Mouse (Mus musculus) lung, adult 2 months (tissue): Measurements from ENCODE around the gene Emc8. TPM values are rescaled to one million over a fixed set of nuclear protein-coding genes. Genes with fewer than 3 reads are reported as not detected.

Experiments
- DNase-seq: peaks from one replicate; pipeline ENCODE4 v3.0.0; 2022
- H3K4me1 ChIP-seq: fragments of 200-500 bp; 2 replicates; pipeline ENCODE4 v1.6.1; 2011; ENCODE audit warnings: low read length; ENCODE audit not compliant: control insufficient read depth, insufficient read depth
- H3K4me3 ChIP-seq: fragments of 200-500 bp; replicated peaks from 2 replicates; pipeline ENCODE3; 2011; ENCODE audit warnings: low read depth, mild to moderate bottlenecking, control low read depth, low read length; ENCODE audit errors: extremely low read depth
- CTCF ChIP-seq: fragments of 200-500 bp; IDR thresholded peaks from 2 replicates; pipeline ENCODE4 v1.5.1; 2011; ENCODE audit warnings: mild to moderate bottlenecking, low read length, control low read depth; ENCODE audit not compliant: insufficient read depth
- POLR2A ChIP-seq: fragments of 200-500 bp; IDR thresholded peaks from 2 replicates; pipeline ENCODE4 v1.6.1; 2011; ENCODE audit warnings: low read depth, mild to moderate bottlenecking, control low read depth, low read length, borderline replicate concordance; ENCODE audit errors: extremely low read depth
- WGBS: fragments of 180-500 bp; shearing (Covaris S2); methylation state at CpG from one replicate; pipeline ENCODE4 v1.1.7; 2018; 5-methylcytosine and 5-hydroxymethylcytosine counted together
- polyA plus RNA-seq: library from polyadenylated mRNA; depleted of rRNA; stranded (reverse); fragments of >200 nt; gene quantifications from 2 replicates; pipeline ENCODE4 v1.2.3, GENCODE M21; 2012

Gene Emc8
- polyA plus RNA-seq, 1 experiment, result 56.8 TPM

DNA sequence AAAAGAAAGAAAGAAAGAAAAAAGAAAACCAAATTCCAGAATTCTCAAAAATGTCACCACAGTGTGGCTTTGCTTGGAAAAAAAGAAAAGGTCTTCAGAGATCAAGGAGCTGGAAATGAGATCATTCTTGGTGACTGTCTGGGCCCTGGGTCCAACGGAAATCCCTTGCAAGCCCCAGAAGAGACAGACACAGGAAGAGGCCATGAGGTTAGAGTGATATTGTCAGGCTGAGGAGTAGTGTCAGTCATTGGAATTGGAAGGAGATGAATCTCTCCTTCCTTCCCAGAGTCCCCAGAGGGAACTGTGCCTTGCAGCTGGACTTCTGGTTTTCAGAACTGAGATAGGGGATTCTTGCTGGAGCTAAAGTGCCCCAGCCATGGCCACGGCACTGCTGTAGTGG is 31.2 kb upstream of the Emc8 start:
- TF ChIP-seq CTCF, result no peak
- no peak for TF ChIP-seq POLR2A

DNA sequence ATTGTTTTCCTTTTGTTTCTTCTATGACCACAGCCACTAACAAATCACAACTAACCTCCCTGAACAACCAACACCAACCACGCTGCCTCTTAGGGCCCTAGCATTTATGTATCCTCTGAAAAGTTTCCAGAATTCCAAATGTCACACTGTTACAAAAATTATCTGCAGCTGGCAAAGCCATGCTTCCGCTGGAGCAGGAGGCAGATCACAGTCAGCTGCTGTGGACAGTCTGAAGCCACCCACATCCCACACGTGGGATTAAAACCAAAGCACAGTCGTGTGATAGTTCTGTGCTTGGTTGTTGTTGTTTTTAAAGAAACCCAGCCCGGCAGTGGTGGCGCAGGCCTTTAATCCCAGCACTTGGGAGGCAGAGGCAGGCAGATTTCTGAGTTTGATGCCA is 30.7 kb upstream of the Emc8 start:
- WGBS, result 66% methylated on average over 6 of the region's 6 CpGs
- Histone ChIP-seq H3K4me1 (peaks cover 10% of the 10 kb centered on the region), H3K4me3 (no peak overlapping the region)
- DNase-seq, result no peak
- TF ChIP-seq CTCF (no peak), POLR2A (no peak)

More for the DNA sequence above, 31.2 kb upstream of the Emc8 start:
- DNase-seq, result no peak
- H3K4me3 ChIP-seq, result no peak overlapping the region
- H3K4me1 ChIP-seq, result peaks cover 10% of the 10 kb centered on the region
- WGBS, result 34% methylated on average over 2 of the region's 2 CpGs

DNA sequence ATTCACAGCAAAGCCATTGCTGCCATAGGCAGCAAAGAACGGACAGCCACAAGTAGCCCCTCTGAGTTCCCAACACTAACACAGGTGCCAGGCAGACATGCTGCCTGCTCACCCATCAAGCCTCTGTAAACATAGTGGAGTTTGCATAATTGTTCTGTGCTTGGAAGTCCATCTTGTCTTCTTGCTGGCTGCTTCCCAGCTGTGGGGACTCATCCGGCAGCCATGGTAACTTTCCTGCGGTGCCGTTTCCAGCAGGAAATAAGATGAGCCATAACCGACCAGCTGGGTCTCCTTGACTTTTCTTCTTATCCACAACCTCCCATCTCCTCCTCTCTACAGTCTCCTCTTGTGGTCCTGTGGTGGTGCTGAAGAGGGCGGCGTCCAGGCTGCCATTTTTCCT is 30.1 kb upstream of the Emc8 start:
- Histone ChIP-seq H3K4me1 (peaks cover 10% of the 10 kb centered on the region), H3K4me3 (no peak overlapping the region)
- DNase-seq, result no peak
- 51% methylated on average over 7 of the region's 7 CpGs for WGBS
- TF ChIP-seq POLR2A (no peak), CTCF (no peak)

DNA sequence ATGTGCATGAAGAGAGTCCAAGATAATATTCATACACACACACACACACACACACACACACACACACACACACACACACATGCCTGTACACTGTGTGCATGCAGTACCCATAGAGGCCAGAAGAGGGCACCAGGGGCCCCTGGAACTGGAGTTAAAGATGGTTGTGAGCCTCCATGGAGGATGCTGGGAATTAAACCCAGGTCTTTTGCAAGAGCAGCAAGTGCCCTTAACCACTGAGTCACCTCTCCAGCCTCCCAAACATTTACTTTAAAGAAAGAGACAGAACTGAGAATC is 29.6 kb upstream of the Emc8 start:
- TF ChIP-seq POLR2A (no peak), CTCF (peak; percentile 18; the same call in 1 of the 2 replicates)
- no peak overlapping the region for H3K4me3 ChIP-seq
- H3K4me1 ChIP-seq, result peaks cover 10% of the 10 kb centered on the region
- DNase-seq, result no peak

DNA sequence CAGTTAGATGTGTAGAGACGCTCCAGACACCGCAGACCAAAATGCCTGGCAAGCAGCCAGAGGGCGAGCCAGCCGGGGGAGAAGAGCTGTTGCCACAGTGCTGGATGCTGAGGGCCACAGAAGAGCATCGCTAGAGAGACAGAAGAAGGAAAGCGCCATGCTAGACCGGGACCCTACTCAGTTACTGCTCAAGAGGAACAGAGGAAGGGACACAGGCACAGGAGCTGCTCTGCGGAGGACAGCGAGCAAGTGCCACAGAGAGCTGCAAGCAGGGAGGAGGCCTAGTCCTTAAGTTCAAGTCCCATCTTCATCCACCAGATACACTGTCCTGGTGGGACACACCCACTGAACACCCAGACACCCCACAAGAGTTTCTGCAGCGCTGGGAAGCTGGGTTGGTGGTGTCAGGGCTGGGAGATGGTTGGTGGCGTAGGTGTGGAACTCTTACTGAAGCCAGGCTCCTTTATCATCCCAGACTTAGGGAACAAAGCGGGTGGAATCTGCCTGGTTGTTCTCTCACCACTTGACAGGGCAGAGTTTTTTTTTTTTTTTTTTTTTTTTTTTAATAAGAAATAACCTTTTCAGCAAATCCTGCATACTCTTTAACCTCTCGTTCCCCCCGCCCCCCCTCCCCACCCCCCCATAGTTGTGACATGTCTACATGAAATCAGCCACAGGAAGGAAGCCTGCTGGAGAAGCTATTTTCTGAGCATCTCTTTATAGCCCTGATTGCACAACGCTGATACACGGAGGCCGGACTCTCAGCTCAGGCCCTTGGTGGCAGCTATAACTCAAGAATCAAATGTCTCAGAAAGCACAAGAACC is 29.0 kb upstream of the Emc8 start:
- TF ChIP-seq CTCF, result no peak
- H3K4me3 ChIP-seq, result no peak overlapping the region
- H3K4me1 ChIP-seq, result peaks cover 10% of the 10 kb centered on the region

DNA sequence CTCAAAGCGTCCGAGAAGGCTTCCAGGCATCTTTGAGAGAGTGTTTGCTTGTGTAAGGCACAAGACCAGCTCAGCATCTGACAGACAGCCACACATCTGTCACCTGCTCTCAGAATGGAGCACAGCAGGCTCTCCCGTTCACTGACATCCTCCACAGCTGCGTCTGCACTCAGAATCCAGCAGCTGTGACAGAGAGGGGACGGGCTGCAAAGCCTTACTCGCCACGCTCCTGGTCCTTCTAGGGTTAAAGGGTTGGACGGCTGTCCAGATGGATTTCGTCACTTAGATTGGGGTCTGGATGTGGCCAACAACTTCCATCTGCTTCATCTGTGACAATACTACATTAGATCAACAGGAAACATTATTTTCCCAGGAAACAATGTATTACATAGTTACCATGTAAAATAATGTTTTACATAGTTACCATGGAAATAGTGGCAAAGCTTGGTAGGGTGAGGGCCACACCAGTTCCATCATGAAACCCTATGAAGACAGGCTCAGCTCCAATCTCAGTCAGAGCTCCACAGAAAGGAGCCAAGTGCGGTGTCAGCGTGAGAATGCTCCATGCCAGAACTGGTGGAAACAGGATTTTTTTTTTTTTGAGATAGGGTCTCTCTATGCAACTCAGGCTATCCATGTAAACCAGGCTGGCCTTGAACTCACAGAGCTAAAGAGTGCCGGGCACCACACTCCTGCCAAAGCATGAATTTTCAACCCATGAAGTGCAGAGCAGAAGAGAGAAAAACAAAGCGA is 28.2 kb upstream of the Emc8 start:
- peaks cover 10% of the 10 kb centered on the region for H3K4me1 ChIP-seq
- 35% methylated on average over 13 of the region's 13 CpGs for WGBS
- no peak for TF ChIP-seq CTCF
- no peak for TF ChIP-seq POLR2A
- DNase-seq, result no peak
- H3K4me3 ChIP-seq, result no peak overlapping the region

More for the DNA sequence above, 29.0 kb upstream of the Emc8 start:
- DNase-seq, result no peak
- 46% methylated on average over 17 of the region's 17 CpGs for WGBS

DNA sequence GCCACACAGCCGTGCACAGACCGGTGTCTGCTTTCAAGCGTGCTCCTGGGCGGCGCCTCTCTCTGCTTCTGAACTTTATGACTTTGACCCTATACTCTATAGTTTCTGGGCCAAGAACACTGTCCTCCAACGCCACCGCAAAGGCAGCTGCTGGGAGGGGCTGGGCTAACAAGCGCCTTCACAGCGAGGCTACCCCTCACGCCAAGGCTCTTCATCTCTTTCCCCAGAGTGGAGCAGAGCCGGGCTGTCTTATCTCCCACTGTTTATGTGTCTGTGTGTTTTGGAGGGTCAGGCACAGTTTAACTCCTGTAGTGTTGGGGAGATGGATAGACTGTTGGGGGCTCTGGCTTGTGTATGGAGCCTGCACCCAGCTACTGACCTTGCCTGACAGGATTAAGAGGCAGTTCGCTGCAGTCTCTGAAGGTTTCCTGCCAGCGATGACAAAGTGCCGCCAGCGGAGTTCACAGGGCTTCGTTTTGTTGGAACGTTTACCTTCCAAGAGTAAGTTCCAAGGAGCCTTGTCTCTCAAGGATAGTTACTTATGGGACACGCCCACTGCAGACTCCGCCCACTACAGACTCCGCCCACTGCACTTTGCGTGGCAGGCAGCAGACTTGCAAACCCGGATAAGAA is 25.6 kb upstream of the Emc8 start:
- no peak for DNase-seq
- 26% methylated on average over 22 of the region's 22 CpGs for WGBS
- TF ChIP-seq CTCF (no peak), POLR2A (no peak)
- Histone ChIP-seq H3K4me1 (peaks cover 6% of the 10 kb centered on the region), H3K4me3 (no peak overlapping the region)

DNA sequence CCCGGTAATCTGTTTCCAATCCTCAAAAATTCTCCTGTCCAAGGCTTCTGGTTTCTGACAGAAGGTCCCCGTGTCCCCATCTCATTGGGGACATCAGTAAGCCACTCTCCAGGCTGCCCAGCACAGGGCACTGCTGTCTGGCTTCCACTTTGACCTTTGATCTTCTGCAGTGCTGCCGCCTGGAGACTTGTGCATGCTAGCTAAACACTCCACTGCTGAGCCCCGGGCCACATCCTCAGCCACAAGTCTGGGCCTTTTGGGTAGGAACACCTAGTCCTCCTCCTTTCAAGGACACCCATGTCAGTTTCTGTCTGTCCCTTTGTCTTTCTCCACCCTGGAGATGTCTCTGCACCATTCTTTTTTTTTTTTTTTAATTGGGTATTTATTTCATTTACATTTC is 24.6 kb upstream of the Emc8 start:
- 65% methylated on average over 4 of the region's 4 CpGs for WGBS

DNA sequence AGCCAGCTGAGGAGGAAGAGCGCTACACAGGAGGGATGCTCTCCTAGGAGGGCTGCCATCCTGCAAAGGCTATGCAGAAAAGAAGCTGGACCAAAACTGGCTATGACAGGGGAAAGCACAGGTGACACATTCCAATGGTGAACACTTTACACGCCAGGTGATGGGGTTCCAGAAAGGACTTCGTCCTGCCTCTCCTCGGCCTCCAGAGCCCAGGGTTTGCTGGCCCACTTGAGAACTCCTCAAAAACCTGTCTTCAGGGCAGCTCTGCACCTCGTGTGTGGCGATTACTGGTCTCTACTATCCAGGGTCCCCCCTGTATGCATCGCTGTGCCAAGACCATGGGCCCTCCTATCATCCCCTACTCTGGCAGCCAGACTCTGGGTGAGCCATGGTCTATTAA is 20.1 kb upstream of the Emc8 start:
- TF ChIP-seq CTCF, result no peak
- H3K4me3 ChIP-seq, result no peak overlapping the region
- no peak for DNase-seq
- no peaks in the 10 kb centered on the region for H3K4me1 ChIP-seq
- 83% methylated on average over 7 of the region's 7 CpGs for WGBS

More for the DNA sequence above, 24.6 kb upstream of the Emc8 start:
- no peak for DNase-seq
- peaks cover 6% of the 10 kb centered on the region for H3K4me1 ChIP-seq
- no peak for TF ChIP-seq POLR2A
- no peak for TF ChIP-seq CTCF
- no peak overlapping the region for H3K4me3 ChIP-seq

DNA sequence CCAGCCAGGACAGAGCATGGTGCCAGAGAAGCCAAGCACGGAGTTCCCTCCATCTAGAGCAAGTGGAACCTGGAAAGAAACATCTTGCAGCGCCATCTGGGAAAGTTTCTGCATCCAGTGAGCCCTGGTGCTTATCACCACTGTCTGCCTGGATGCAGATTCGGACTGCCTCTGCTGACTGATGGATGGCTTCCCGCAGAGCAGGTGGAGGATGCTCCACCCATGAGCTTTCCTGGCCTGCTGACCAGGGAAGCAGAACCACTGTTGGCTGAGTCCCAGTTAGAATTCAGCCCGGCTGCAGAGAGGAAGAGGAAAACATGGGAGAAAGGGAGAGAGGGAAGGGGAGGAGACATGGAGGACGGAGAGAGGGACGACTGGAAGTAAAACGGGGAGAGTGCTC is 19.4 kb upstream of the Emc8 start:
- TF ChIP-seq POLR2A, result no peak
- no peak for TF ChIP-seq CTCF
- 49% methylated on average over 8 of the region's 8 CpGs for WGBS
- Histone ChIP-seq H3K4me3 (no peak overlapping the region), H3K4me1 (no peaks in the 10 kb centered on the region)
- no peak for DNase-seq
